24 mouse cellular contexts compared by ENCODE assay signal in the genomic region with DNA sequence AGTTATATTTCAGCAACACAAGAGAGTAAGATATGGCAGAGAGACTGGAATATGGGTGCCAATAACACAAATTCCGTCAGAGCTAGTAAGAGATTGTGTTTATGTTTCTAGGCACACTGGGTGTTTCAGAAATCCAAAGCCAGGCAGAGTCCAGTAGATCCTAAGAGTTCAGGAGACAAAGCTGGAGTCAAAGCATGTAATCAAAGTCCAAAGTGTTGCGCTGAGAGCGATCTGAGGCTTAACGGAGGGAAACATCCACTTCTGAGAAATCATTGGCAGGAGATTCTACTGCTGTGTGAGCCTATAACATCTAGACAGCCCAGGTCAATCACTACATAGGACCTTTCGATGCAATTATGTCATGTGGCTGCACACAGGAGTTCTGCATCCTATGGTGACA.
DNase-seq lines count a peak whose midpoint lies in the region; ATAC-seq lines count a peak whose summit lies in the region.
"Had no signal": no experiment of that assay in that cellular context is flagged by ENCODE, and none has a peak within 500 bp of the region (broad histone marks: within the 10 kb centered on the region; RNA-seq: fewer than 3 reads in every experiment).

No protein-coding gene starts in this region.

- H3K9ac ChIP-seq in kidney, embryonic 14.5 days (ENCODE audit: low read depth, low read length) = no peak overlapping the region
- H3K9ac ChIP-seq: embryonic facial prominence, embryonic 12.5 days; forebrain, embryonic 13.5 days; forebrain, embryonic 15.5 days had no signal

- no peak for ATAC-seq in kidney, embryonic 14.5 days (ENCODE audit: low FRiP score, low TSS enrichment)
- ATAC-seq: activated CD4-positive, CD25-positive, alpha-beta regulatory T cell, adult 4 months; CD4-positive, CD25-positive, alpha-beta regulatory T cell, adult 4 months; forebrain, embryonic 13.5 days; forebrain, embryonic 15.5 days; Patski had no signal

- no peaks in the 10 kb centered on the region for H3K9me3 ChIP-seq in kidney, embryonic 14.5 days (ENCODE audit: control insufficient read depth, low read length)
- H3K9me3 ChIP-seq: embryonic facial prominence, embryonic 12.5 days; forebrain, embryonic 13.5 days; forebrain, embryonic 15.5 days; G1E had no signal

- no peaks in the 10 kb centered on the region for H3K36me3 ChIP-seq in kidney, embryonic 14.5 days (ENCODE audit: control insufficient read depth, insufficient read depth, low read length)
- H3K36me3 ChIP-seq: embryonic facial prominence, embryonic 10.5 days; embryonic facial prominence, embryonic 12.5 days; forebrain, embryonic 15.5 days; G1E had no signal

- H3K27me3 ChIP-seq in kidney, embryonic 14.5 days (ENCODE audit: control insufficient read depth, insufficient read depth, low read length) = no peaks in the 10 kb centered on the region
- H3K27me3 ChIP-seq: CH12.LX; embryonic facial prominence, embryonic 12.5 days; forebrain, embryonic 13.5 days; forebrain, embryonic 15.5 days; Patski had no signal

- H3K4me1 ChIP-seq in kidney, embryonic 14.5 days (ENCODE audit: control insufficient read depth, insufficient read depth, low read length) = no peaks in the 10 kb centered on the region
- H3K4me1 ChIP-seq: embryonic facial prominence, embryonic 10.5 days; embryonic facial prominence, embryonic 12.5 days; forebrain, embryonic 13.5 days; forebrain, embryonic 15.5 days had no signal

- H3K27ac ChIP-seq in kidney, embryonic 14.5 days (ENCODE audit: low read depth, low read length) = no peak overlapping the region
- H3K27ac ChIP-seq: embryonic facial prominence, embryonic 10.5 days; embryonic facial prominence, embryonic 12.5 days; forebrain, embryonic 13.5 days; forebrain, embryonic 15.5 days had no signal

- peak; percentile 4 for DNase-seq in kidney, adult 11 months
- DNase-seq in kidney, postnatal 10 days = no peak
- peak; percentile 17 to 33 for DNase-seq in kidney, adult 8-10 months
- peak; percentile 11 to 32 for DNase-seq in kidney, postnatal 36 days
- DNase-seq in kidney, postnatal 4 days = no peak
- DNase-seq: adrenal gland, adult 8-10 months; adrenal gland, postnatal 14 days; adrenal gland, postnatal 36 days; B cell, adult 2 months; cerebellum, adult 11-12 months; cerebellum, adult 2 months; cerebellum, adult 9-10 months; cerebellum, postnatal 10 days; cerebellum, postnatal 25 days had no signal

- WGBS in kidney, embryonic 14.5 days = 94% methylated on average over 5 of the region's 5 CpGs

- no peak overlapping the region for H3K4me2 ChIP-seq in kidney, embryonic 14.5 days (replicated peaks; ENCODE audit: low read depth, low read length)
- H3K4me2 ChIP-seq: embryonic facial prominence, embryonic 12.5 days; forebrain, embryonic 13.5 days; forebrain, embryonic 15.5 days had no signal

- no peak overlapping the region for H3K4me3 ChIP-seq in kidney, embryonic 14.5 days (ENCODE audit: low read length)
- H3K4me3 ChIP-seq: embryonic facial prominence, embryonic 10.5 days; embryonic facial prominence, embryonic 12.5 days; forebrain, embryonic 13.5 days; forebrain, embryonic 15.5 days had no signal

Comparison
In these comparisons a context has a peak if more than half of its experiments do, and no peak if none do; other contexts are left out.
1. DNase-seq: peak in kidney, adult 11 months (single experiment), kidney, adult 8-10 months (2 of 2) and kidney, postnatal 36 days (2 of 2); none in kidney, postnatal 10 days (single experiment) and kidney, postnatal 4 days (0 of 2).